Mouse (Mus musculus): Measurements from ENCODE around the gene Dhodh. TPM values are rescaled to one million over a fixed set of nuclear protein-coding genes. Genes with fewer than 3 reads are reported as not detected.

Dhodh gene
- polyA plus RNA-seq, 1 experiment from 2014 or later: 45.9 TPM

DNA sequence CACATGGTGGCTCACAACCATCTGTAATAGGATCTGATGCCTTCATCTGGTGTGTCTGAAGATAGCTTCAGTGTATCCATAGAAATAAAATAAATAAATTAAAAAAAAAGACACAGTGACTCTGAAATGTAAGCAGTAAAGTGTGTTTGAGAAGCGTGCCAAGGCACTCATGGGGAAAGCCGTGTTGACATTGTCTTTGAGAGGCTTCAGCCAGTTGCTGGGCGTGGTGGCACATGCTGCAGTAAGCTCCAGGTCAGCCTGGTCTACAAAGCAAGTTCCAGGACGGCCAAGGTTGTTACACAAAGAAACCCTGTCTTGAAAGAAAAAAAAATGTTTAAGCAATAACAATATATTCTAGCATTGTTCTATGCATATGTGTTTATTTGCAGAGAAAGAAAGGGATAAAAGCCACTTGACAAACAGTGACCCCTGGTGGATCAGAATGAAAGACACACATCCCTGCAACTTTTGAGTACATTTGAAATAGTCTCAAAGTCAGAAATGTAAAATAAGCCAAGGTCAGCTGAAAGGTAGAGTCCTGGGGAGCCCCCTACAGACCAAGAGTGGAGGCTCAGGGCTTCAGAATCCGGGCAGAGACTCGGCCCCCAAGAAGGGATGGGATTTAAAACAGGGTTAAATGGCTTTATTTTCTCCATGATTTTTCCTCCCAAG, 15.2 kb downstream of the Dhodh start:
- 88% methylated on average over 6 of the region's 6 CpGs for WGBS
- Histone ChIP-seq H3K36me3 (ENCODE audit: control insufficient read depth, insufficient read depth, low read length) (peaks cover 4% of the 10 kb centered on the region; the same call in 1 of the 2 replicates), H3K9ac (ENCODE audit: low read length) (no peak overlapping the region), H3K27ac (ENCODE audit: low read depth, low read length) (no peak overlapping the region), H3K4me1 (ENCODE audit: control insufficient read depth, insufficient read depth, low read length) (no peaks in the 10 kb centered on the region), H3K4me2 (ENCODE audit: low read depth) (no peak overlapping the region), H3K9me3 (ENCODE audit: control insufficient read depth, low read length) (no peaks in the 10 kb centered on the region), H3K27me3 (ENCODE audit: control insufficient read depth, insufficient read depth, low read length) (no peaks in the 10 kb centered on the region), H3K4me3 (ENCODE audit: low read depth, low read length) (no peak overlapping the region)
- no peak for ATAC-seq (ENCODE audit: insufficient read depth, low FRiP score, low TSS enrichment)
- DNase-seq (ENCODE audit: low spot score): no peak

DNA sequence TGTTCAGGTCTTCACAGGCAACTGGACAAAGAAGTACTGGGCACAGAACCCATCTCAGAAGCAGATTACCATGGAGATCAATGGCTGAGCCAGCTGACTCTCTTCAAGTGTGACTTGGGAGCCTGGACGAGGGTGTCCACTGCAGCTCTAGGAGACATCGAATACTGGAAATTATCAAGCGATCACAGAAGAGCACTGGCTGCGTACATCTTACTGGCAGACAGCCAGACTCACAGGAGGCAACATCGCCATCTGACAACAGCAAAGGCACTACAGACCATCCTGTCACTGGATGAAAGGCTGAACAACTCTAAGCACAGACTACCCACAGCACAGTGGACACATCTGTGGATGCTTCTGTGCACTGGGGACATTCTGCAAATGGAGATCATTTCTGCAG, 16.3 kb downstream of the Dhodh start:
- H3K36me3 ChIP-seq (ENCODE audit: control insufficient read depth, insufficient read depth, low read length): peaks cover 4% of the 10 kb centered on the region; the same call in 1 of the 2 replicates
- ATAC-seq (ENCODE audit: insufficient read depth, low FRiP score, low TSS enrichment): no peak

DNA sequence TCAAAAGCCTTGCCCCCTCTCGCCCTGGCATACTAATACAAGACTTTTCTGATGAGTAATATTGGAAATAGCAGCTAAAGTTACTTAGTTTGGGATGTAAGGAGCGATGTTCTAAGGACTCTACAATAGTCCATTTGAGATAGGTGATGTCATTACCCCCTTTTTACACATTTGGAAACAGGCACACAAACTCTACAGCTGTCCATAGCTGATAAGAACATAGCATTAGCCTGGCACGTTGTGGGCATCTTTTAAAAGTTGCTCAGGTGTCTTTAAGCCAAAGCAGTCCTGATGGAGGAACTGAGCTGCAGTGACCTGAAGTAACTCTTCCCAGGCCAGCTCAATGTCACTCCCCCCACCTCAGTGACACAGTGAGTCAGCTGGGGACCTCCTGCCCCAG, 17.1 kb downstream of the Dhodh start:
- no peak overlapping the region for H3K4me3 ChIP-seq (ENCODE audit: low read depth, low read length)
- WGBS: 86% methylated on average over 3 of the region's 3 CpGs
- H3K36me3 ChIP-seq (ENCODE audit: control insufficient read depth, insufficient read depth, low read length): peaks cover 4% of the 10 kb centered on the region; the same call in 1 of the 2 replicates
- ATAC-seq (ENCODE audit: insufficient read depth, low FRiP score, low TSS enrichment): no peak
- no peak overlapping the region for H3K27ac ChIP-seq (ENCODE audit: low read depth, low read length)
- no peak for DNase-seq (ENCODE audit: low spot score)
- no peak overlapping the region for H3K9ac ChIP-seq (ENCODE audit: low read length)
- H3K27me3 ChIP-seq (ENCODE audit: control insufficient read depth, insufficient read depth, low read length): no peaks in the 10 kb centered on the region
- no peak overlapping the region for H3K4me2 ChIP-seq (ENCODE audit: low read depth)
- H3K4me1 ChIP-seq (ENCODE audit: control insufficient read depth, insufficient read depth, low read length): no peaks in the 10 kb centered on the region
- H3K9me3 ChIP-seq (ENCODE audit: control insufficient read depth, low read length): no peaks in the 10 kb centered on the region

More for the DNA sequence above, 16.3 kb downstream of the Dhodh start:
- H3K27me3 ChIP-seq (ENCODE audit: control insufficient read depth, insufficient read depth, low read length): no peaks in the 10 kb centered on the region
- no peak overlapping the region for H3K27ac ChIP-seq (ENCODE audit: low read depth, low read length)
- no peaks in the 10 kb centered on the region for H3K4me1 ChIP-seq (ENCODE audit: control insufficient read depth, insufficient read depth, low read length)
- no peak overlapping the region for H3K9ac ChIP-seq (ENCODE audit: low read length)
- no peak overlapping the region for H3K4me3 ChIP-seq (ENCODE audit: low read depth, low read length)
- no peak for DNase-seq (ENCODE audit: low spot score)
- 88% methylated on average over 5 of the region's 5 CpGs for WGBS
- no peaks in the 10 kb centered on the region for H3K9me3 ChIP-seq (ENCODE audit: control insufficient read depth, low read length)
- H3K4me2 ChIP-seq (ENCODE audit: low read depth): no peak overlapping the region

DNA sequence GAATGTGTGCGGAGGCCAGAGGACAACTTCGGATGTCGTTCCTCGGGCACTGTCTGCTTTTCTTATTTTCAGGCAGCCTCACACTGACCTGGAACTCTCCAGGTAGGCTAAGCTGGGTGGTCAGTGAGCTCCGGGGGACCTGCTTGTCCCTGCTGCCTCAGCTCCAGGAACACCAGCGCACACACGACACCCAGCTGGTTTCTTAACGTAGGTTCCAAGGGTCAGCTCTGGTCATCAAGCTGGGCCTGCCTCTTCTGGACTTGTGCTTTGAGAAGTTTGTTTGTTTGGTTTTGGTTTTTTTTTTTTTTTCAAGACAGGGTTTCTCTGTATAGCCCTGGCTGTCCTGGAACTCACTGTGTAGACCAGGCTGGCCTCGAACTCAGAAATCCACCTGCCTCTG, 17.6 kb downstream of the Dhodh start:
- no peaks in the 10 kb centered on the region for H3K27me3 ChIP-seq (ENCODE audit: control insufficient read depth, insufficient read depth, low read length)
- H3K4me2 ChIP-seq (ENCODE audit: low read depth): no peak overlapping the region
- 90% methylated on average over 9 of the region's 9 CpGs for WGBS
- DNase-seq (ENCODE audit: low spot score): no peak
- ATAC-seq (ENCODE audit: insufficient read depth, low FRiP score, low TSS enrichment): no peak
- H3K27ac ChIP-seq (ENCODE audit: low read depth, low read length): no peak overlapping the region
- H3K9ac ChIP-seq (ENCODE audit: low read length): no peak overlapping the region
- H3K9me3 ChIP-seq (ENCODE audit: control insufficient read depth, low read length): no peaks in the 10 kb centered on the region
- H3K4me1 ChIP-seq (ENCODE audit: control insufficient read depth, insufficient read depth, low read length): no peaks in the 10 kb centered on the region
- peaks cover 4% of the 10 kb centered on the region; the same call in 1 of the 2 replicates for H3K36me3 ChIP-seq (ENCODE audit: control insufficient read depth, insufficient read depth, low read length)
- no peak overlapping the region for H3K4me3 ChIP-seq (ENCODE audit: low read depth, low read length)

DNA sequence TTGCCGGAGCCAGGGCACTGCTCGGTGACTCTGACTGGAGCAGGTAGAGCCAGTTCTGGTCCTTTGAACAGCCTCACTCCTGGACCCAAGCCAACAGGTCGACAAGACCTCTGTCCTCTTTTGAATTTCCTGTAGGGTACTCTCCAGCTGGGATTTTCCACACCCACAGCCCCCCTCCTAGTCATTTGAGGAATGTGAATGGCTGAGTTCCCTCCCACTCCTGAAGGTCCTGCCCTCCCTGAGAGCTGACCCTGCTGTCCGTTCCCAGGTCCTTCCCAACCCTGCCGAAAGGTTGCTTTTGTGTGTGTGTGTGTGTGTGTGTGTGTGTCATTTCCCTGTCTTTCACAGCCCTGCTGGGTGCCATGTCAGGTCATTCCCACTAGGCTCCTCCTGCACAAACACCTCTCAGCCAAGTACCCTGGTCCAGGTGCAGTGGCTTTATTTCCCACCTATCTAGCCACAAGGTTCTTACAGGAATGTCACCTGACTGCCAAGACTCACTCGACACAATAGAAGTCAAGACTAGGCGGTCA, 21.4 kb downstream of the Dhodh start:
- no peaks in the 10 kb centered on the region for H3K36me3 ChIP-seq (ENCODE audit: control insufficient read depth, insufficient read depth, low read length)
- no peak overlapping the region for H3K27ac ChIP-seq (ENCODE audit: low read depth, low read length)
- H3K4me1 ChIP-seq (ENCODE audit: control insufficient read depth, insufficient read depth, low read length): no peaks in the 10 kb centered on the region
- no peaks in the 10 kb centered on the region for H3K9me3 ChIP-seq (ENCODE audit: control insufficient read depth, low read length)
- ATAC-seq (ENCODE audit: insufficient read depth, low FRiP score, low TSS enrichment): no peak
- H3K4me2 ChIP-seq (ENCODE audit: low read depth): no peak overlapping the region
- no peak overlapping the region for H3K9ac ChIP-seq (ENCODE audit: low read length)
- H3K27me3 ChIP-seq (ENCODE audit: control insufficient read depth, insufficient read depth, low read length): no peaks in the 10 kb centered on the region
- H3K4me3 ChIP-seq (ENCODE audit: low read depth, low read length): no peak overlapping the region
- WGBS: 67% methylated on average over 7 of the region's 7 CpGs
- DNase-seq (ENCODE audit: low spot score): no peak

DNA sequence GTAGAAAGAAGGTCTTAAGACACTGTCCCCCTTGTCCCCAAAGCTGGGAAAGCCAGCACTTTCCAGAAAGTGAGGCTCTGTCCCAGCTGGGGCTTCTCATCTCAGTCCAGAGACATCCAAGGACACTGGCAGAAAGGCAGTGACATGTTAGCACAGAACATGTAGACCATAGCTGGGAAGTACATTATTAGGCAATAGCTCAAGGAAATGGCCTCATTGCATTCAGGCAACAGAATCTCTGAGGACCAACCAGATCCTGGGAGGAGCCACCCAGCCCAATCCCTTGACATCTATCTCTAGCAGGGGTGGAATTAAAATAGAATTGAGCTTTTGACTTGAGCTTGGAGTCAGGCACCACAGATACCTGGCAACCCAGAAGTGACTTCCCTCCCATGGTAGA, 22.8 kb downstream of the Dhodh start:
- H3K27ac ChIP-seq (ENCODE audit: low read depth, low read length): no peak overlapping the region
- H3K9ac ChIP-seq (ENCODE audit: low read length): no peak overlapping the region
- DNase-seq (ENCODE audit: low spot score) (no peak), ATAC-seq (ENCODE audit: insufficient read depth, low FRiP score, low TSS enrichment) (no peak)
- no peak overlapping the region for H3K4me3 ChIP-seq (ENCODE audit: low read depth, low read length)
- H3K36me3 ChIP-seq (ENCODE audit: control insufficient read depth, insufficient read depth, low read length): no peaks in the 10 kb centered on the region
- no peaks in the 10 kb centered on the region for H3K4me1 ChIP-seq (ENCODE audit: control insufficient read depth, insufficient read depth, low read length)
- no peak overlapping the region for H3K4me2 ChIP-seq (ENCODE audit: low read depth)
- H3K9me3 ChIP-seq (ENCODE audit: control insufficient read depth, low read length): no peaks in the 10 kb centered on the region
- no peaks in the 10 kb centered on the region for H3K27me3 ChIP-seq (ENCODE audit: control insufficient read depth, insufficient read depth, low read length)

DNA sequence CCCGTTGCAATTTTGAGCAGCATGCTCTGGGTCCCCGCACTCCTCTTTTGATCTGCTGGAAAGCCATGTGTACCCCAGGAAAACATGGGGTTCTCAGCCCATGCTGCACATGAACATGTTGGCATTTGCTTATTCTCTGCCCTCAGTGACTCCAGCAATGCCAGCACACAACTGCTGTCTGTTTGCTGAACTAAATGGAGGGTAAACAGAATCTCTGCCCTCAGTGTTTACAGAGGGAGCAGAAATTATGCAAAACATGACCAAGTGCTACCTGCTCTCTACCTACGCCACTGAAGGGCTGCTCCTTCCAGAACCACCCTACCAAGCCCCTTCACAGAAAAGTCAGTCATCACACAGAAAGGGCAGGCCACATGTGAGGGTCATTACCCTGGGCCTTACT, 23.6 kb downstream of the Dhodh start:
- Histone ChIP-seq H3K9me3 (ENCODE audit: control insufficient read depth, low read length) (no peaks in the 10 kb centered on the region), H3K4me3 (ENCODE audit: low read depth, low read length) (no peak overlapping the region), H3K9ac (ENCODE audit: low read length) (no peak overlapping the region), H3K27ac (ENCODE audit: low read depth, low read length) (no peak overlapping the region), H3K36me3 (ENCODE audit: control insufficient read depth, insufficient read depth, low read length) (no peaks in the 10 kb centered on the region), H3K27me3 (ENCODE audit: control insufficient read depth, insufficient read depth, low read length) (no peaks in the 10 kb centered on the region), H3K4me2 (ENCODE audit: low read depth) (no peak overlapping the region), H3K4me1 (ENCODE audit: control insufficient read depth, insufficient read depth, low read length) (no peaks in the 10 kb centered on the region)
- no peak for DNase-seq (ENCODE audit: low spot score)
- no peak for ATAC-seq (ENCODE audit: insufficient read depth, low FRiP score, low TSS enrichment)
- 83% methylated on average over 3 of the region's 3 CpGs for WGBS

DNA sequence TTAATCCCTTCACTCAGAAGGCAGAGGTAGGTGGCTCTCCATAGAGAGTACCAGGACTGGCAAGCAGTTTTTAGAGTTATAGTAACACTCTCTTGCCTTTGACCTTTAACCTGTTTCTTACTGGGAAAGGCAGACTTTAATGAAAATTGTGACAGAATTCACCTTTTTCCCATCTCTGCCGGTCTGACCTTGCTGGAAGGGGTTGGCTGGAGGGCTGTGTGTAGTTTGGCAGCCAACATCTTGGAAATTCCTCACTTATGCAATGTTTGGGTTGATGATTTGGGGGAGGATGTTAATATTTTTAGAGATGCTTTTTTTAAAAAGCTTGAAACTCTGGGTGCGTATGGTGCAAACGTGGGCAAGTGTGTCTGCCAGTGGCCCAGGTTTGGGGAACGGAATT, 24.2 kb downstream of the Dhodh start:
- ATAC-seq (ENCODE audit: insufficient read depth, low FRiP score, low TSS enrichment): no peak
- no peak for DNase-seq (ENCODE audit: low spot score)

DNA sequence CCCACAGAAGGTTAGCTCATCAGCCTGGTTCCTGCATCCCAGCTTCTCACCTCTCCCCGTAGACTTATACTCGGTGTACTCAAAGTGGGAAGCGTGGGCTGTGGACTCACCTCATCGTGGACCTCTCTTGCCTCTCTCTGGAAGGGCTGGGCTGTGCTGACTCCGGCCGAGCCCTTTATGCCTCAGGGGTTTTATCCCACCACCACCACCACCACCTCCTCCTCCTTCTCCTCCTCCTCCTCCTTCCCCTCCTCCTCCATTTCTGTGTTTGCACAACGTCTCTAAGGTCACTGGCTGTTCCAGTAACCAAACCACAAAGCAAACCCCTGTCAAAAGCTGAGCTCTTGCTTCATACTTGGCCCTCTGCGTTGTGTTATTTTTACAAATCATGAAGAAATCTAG, 29.6 kb downstream of the Dhodh start, which contains the start of gene Hp:
Gene Hp (minus strand): TSS at position 273 of the 402 bp plus-strand sequence.
- no peaks in the 10 kb centered on the region for H3K27me3 ChIP-seq (ENCODE audit: control insufficient read depth, insufficient read depth, low read length)
- no peak within 1 kb of the TSS for H3K4me3 ChIP-seq (ENCODE audit: low read depth, low read length)
- no peaks in the 10 kb centered on the region for H3K4me1 ChIP-seq (ENCODE audit: control insufficient read depth, insufficient read depth, low read length)
- H3K4me2 ChIP-seq (ENCODE audit: low read depth): no peak within 1 kb of the TSS
- ATAC-seq (ENCODE audit: insufficient read depth, low FRiP score, low TSS enrichment) (no peak), DNase-seq (ENCODE audit: low spot score) (no peak)
- no peaks in the 10 kb centered on the region for H3K36me3 ChIP-seq (ENCODE audit: control insufficient read depth, insufficient read depth, low read length)
- H3K9me3 ChIP-seq (ENCODE audit: control insufficient read depth, low read length): no peaks in the 10 kb centered on the region
- H3K9ac ChIP-seq (ENCODE audit: low read length): no peak within 1 kb of the TSS
- no peak within 1 kb of the TSS for H3K27ac ChIP-seq (ENCODE audit: low read depth, low read length)
- WGBS: 76% methylated on average over 8 of the region's 8 CpGs

More for the DNA sequence above, 24.2 kb downstream of the Dhodh start:
- Histone ChIP-seq H3K4me1 (ENCODE audit: control insufficient read depth, insufficient read depth, low read length) (no peaks in the 10 kb centered on the region), H3K4me3 (ENCODE audit: low read depth, low read length) (no peak overlapping the region), H3K27me3 (ENCODE audit: control insufficient read depth, insufficient read depth, low read length) (no peaks in the 10 kb centered on the region), H3K9ac (ENCODE audit: low read length) (no peak overlapping the region), H3K9me3 (ENCODE audit: control insufficient read depth, low read length) (no peaks in the 10 kb centered on the region), H3K36me3 (ENCODE audit: control insufficient read depth, insufficient read depth, low read length) (no peaks in the 10 kb centered on the region), H3K4me2 (ENCODE audit: low read depth) (no peak overlapping the region), H3K27ac (ENCODE audit: low read depth, low read length) (no peak overlapping the region)
- WGBS: 89% methylated on average over 4 of the region's 4 CpGs

Data from neural tube, embryonic 11.5 days (tissue).